Mouse (Mus musculus): ENCODE measurements at regions not wholly inside any gene's neighbourhood (a gene's known extent, or its start where the extent isn't known, plus 50 kb on each side); places are given as distances from the start of the nearest gene placed in this dataset.

DNA sequence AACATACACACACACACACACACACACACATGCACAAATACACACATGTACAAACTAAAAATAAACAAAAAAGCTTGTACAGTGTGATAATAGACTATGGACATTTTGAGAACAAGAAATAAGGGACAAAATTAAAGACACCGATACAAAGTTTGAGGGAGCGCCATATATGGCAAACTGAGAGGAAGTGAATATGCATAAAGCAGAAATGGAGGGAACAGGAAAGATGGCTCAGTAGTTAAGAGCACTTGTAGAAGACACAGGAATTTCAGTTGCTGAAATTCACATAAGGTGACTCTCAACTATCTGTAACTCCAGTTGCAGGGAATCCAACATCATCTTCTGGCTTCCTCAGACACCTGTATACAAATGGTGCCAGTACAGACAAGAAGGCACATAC, 200.2 kb upstream of the Fn1 start:
- Histone ChIP-seq H3K4me3 (replicated peaks; ENCODE audit: extremely low read depth, low read depth, low read length) (no peak overlapping the region), H3K4me1 (ENCODE audit: control insufficient read depth, insufficient read depth, low read length) (no peaks in the 10 kb centered on the region)
- TF ChIP-seq POLR2A (IDR thresholded peaks at IDR 0.05; ENCODE audit: borderline replicate concordance, extremely low read depth, low read depth, low read length) (no peak), CTCF (IDR thresholded peaks at IDR 0.05; ENCODE audit: insufficient read depth, low read length) (no peak)
- WGBS, result 91% methylated on average over 2 of the region's 2 CpGs
- no peak for DNase-seq

- DNase-seq, result no peak
- TF ChIP-seq POLR2A (IDR thresholded peaks at IDR 0.05; ENCODE audit: borderline replicate concordance, extremely low read depth, low read depth, low read length) (no peak), CTCF (IDR thresholded peaks at IDR 0.05; ENCODE audit: insufficient read depth, low read length) (no peak)
- Histone ChIP-seq H3K4me3 (replicated peaks; ENCODE audit: extremely low read depth, low read depth, low read length) (no peak overlapping the region), H3K4me1 (ENCODE audit: control insufficient read depth, insufficient read depth, low read length) (no peaks in the 10 kb centered on the region)
- 80% methylated on average over 8 of the region's 8 CpGs for WGBS
These were observed 198.3 kb upstream of the Fn1 start for GRCm38 (mm10) chr1:71851268-71851667.

DNA sequence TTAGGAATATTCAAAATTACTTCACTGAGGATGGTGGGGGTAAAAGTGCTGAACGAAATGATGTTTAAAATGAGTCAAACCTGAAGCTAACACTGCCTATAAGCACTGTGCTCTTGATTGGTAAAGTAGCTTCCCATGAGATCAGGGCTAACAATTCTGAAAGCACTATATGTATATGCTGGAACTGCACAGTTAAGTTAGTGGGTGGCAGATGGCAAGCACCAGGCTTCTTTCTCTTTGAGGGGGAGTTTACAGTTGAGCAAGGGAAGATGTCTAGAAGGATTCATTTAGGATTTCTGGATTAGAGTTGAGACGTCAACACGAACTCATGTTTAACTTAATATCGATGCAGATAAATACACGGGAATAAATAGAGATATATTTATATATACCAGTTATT, 195.7 kb upstream of the Fn1 start:
- H3K4me1 ChIP-seq (ENCODE audit: control insufficient read depth, insufficient read depth, low read length), result no peaks in the 10 kb centered on the region
- no peak overlapping the region for H3K4me3 ChIP-seq (replicated peaks; ENCODE audit: extremely low read depth, low read depth, low read length)
- TF ChIP-seq POLR2A (IDR thresholded peaks at IDR 0.05; ENCODE audit: borderline replicate concordance, extremely low read depth, low read depth, low read length) (no peak), CTCF (IDR thresholded peaks at IDR 0.05; ENCODE audit: insufficient read depth, low read length) (no peak)
- DNase-seq, result no peak
- 93% methylated on average over 5 of the region's 5 CpGs for WGBS

- H3K4me3 ChIP-seq (replicated peaks; ENCODE audit: extremely low read depth, low read depth, low read length), result no peak overlapping the region
- no peaks in the 10 kb centered on the region for H3K4me1 ChIP-seq (ENCODE audit: control insufficient read depth, insufficient read depth, low read length)
- WGBS, result 40% methylated on average over 16 of the region's 16 CpGs
- TF ChIP-seq POLR2A (IDR thresholded peaks at IDR 0.05; ENCODE audit: borderline replicate concordance, extremely low read depth, low read depth, low read length), result no peak
- no peak for TF ChIP-seq CTCF (IDR thresholded peaks at IDR 0.05; ENCODE audit: insufficient read depth, low read length)
- no peak for DNase-seq
These were observed 192.1 kb upstream of the Fn1 start for GRCm38 (mm10) chr1:71844938-71845685.

- Histone ChIP-seq H3K4me1 (ENCODE audit: control insufficient read depth, insufficient read depth, low read length) (no peaks in the 10 kb centered on the region), H3K4me3 (replicated peaks; ENCODE audit: extremely low read depth, low read depth, low read length) (no peak overlapping the region)
- TF ChIP-seq CTCF (IDR thresholded peaks at IDR 0.05; ENCODE audit: insufficient read depth, low read length), result no peak
- no peak for DNase-seq
- 40% methylated on average over 12 of the region's 12 CpGs for WGBS
These were observed 184.8 kb upstream of the Fn1 start for GRCm38 (mm10) chr1:71837764-71838163.

GRCm38 (mm10) chr1:71837039-71837648, 184.1 kb upstream of the Fn1 start:
- no peak overlapping the region for H3K4me3 ChIP-seq (replicated peaks; ENCODE audit: extremely low read depth, low read depth, low read length)
- TF ChIP-seq POLR2A (IDR thresholded peaks at IDR 0.05; ENCODE audit: borderline replicate concordance, extremely low read depth, low read depth, low read length), result no peak
- TF ChIP-seq CTCF (IDR thresholded peaks at IDR 0.05; ENCODE audit: insufficient read depth, low read length), result no peak
- no peak for DNase-seq
- 63% methylated on average over 20 of the region's 20 CpGs for WGBS
- no peaks in the 10 kb centered on the region for H3K4me1 ChIP-seq (ENCODE audit: control insufficient read depth, insufficient read depth, low read length)

DNA sequence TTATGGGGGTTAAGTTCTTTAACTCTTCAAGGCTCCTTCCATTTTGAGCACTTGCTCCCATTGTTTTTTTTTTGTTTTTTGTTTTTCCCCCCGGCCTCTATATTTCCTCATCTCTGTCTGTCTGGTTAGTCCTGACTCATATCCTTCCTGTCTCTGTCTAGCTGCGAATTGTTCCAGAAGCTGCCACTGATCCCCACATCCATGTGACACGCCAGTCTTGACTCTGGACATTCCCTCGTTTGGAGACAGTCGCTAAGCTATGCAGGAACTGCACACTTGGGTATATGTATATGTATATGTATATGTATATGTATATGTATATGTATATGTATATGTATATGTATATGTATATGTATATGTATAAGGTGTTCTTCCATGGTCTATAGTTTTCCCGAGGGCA, 177.4 kb upstream of the Fn1 start:
- Histone ChIP-seq H3K4me3 (replicated peaks; ENCODE audit: extremely low read depth, low read depth, low read length) (no peak overlapping the region), H3K4me1 (ENCODE audit: control insufficient read depth, insufficient read depth, low read length) (no peaks in the 10 kb centered on the region)
- no peak for DNase-seq
- WGBS, result 54% methylated on average over 6 of the region's 6 CpGs
- no peak for TF ChIP-seq POLR2A (IDR thresholded peaks at IDR 0.05; ENCODE audit: borderline replicate concordance, extremely low read depth, low read depth, low read length)
- TF ChIP-seq CTCF (IDR thresholded peaks at IDR 0.05; ENCODE audit: insufficient read depth, low read length), result no peak

DNA sequence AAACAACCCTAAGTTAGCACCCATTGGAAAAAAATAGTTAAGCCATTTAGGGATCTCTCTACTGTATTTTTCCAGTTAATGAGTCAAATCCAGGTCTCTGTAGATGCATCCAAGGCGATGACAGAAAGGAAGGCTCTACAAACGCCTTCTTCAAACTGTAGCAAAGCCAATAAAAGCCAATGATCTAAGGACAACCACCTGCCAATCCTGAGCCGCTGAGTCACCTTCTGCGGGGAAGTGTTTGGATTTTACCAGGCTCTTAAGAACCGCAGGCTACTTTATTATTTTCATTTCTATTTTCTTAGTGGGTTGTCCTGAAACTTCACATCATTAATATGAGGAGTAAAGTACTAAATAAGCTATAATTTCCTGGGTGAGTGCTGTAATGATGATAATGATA, 171.4 kb upstream of the Fn1 start:
- Histone ChIP-seq H3K4me1 (ENCODE audit: control insufficient read depth, insufficient read depth, low read length) (no peaks in the 10 kb centered on the region), H3K4me3 (replicated peaks; ENCODE audit: extremely low read depth, low read depth, low read length) (no peak overlapping the region)
- DNase-seq, result no peak
- WGBS, result 79% methylated on average over 5 of the region's 5 CpGs
- TF ChIP-seq CTCF (IDR thresholded peaks at IDR 0.05; ENCODE audit: insufficient read depth, low read length) (no peak), POLR2A (IDR thresholded peaks at IDR 0.05; ENCODE audit: borderline replicate concordance, extremely low read depth, low read depth, low read length) (no peak)

DNA sequence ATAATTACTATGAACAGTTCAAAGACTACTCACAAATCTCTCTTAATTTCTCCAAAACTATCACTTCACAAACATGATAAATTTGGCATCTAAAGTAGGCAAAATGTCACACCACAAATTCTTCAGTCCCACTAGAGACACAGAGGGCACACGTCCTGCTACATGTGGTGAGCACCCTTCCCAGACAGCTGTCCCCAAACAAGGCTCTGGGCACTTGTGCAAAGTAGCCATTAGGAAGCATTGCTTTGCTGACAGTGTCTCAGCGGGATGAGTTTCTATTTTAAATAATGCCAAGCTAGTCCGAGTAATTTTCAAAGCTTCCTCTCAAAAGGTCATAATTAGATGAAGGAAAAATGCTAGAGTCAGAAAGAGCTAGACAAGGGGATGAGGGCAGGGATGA, 169.1 kb upstream of the Fn1 start:
- TF ChIP-seq POLR2A (IDR thresholded peaks at IDR 0.05; ENCODE audit: borderline replicate concordance, extremely low read depth, low read depth, low read length), result no peak
- no peak for TF ChIP-seq CTCF (IDR thresholded peaks at IDR 0.05; ENCODE audit: insufficient read depth, low read length)
- no peak for DNase-seq
- Histone ChIP-seq H3K4me3 (replicated peaks; ENCODE audit: extremely low read depth, low read depth, low read length) (no peak overlapping the region), H3K4me1 (ENCODE audit: control insufficient read depth, insufficient read depth, low read length) (no peaks in the 10 kb centered on the region)
- WGBS, result 57% methylated on average over 3 of the region's 3 CpGs

DNA sequence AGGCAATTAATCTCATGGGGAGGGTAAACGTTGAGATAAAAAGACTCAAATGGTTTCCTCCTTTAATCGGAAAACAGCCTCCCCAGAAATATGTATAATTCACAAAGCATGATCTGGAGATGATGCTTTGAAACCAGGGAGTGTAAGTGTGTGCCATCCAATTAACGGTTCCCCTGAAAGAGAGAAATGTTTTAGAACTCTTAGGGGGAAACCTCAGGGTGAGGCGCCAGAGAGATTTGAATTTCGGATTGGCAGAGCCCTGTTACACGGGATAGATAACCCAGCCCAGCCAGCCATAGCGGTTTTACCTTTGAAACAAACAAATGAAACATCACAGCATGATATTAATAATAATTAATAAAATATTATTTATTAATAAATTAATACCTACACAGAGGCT, 168.1 kb upstream of the Fn1 start:
- no peaks in the 10 kb centered on the region for H3K4me1 ChIP-seq (ENCODE audit: control insufficient read depth, insufficient read depth, low read length)
- H3K4me3 ChIP-seq (replicated peaks; ENCODE audit: extremely low read depth, low read depth, low read length), result no peak overlapping the region
- TF ChIP-seq CTCF (IDR thresholded peaks at IDR 0.05; ENCODE audit: insufficient read depth, low read length) (no peak), POLR2A (IDR thresholded peaks at IDR 0.05; ENCODE audit: borderline replicate concordance, extremely low read depth, low read depth, low read length) (no peak)
- no peak for DNase-seq
- WGBS, result 72% methylated on average over 7 of the region's 7 CpGs

All from lung, adult 2 months (tissue).